Mouse (Mus musculus) liver, embryonic 16.5 days (tissue): ENCODE measurements around the gene Adamtsl1. TPM values are rescaled to one million over a fixed set of nuclear protein-coding genes. Genes with fewer than 3 reads are reported as not detected.

Source experiments
- ATAC-seq: fragments of 200-750 bp; cut with Nextera tagmentation; 2 replicates; pipeline ENCODE4 v1.8.0; 2017; ENCODE audit warnings: low read depth, mild to moderate bottlenecking, moderate number of reproducible peaks, moderate library complexity
- H3K27ac ChIP-seq: fragments of 300-500 bp; sonication (generic); 2 replicates; pipeline ENCODE4 v1.5.1; 2014; ENCODE audit warnings: mild to moderate bottlenecking, low read length
- H3K27me3 ChIP-seq: fragments of 300-500 bp; sonication (generic); 2 replicates; pipeline ENCODE4 v1.6.1; 2014; ENCODE audit warnings: low read depth, low read length, mixed read lengths; ENCODE audit not compliant: control insufficient read depth, insufficient read depth
- H3K36me3 ChIP-seq: fragments of 300-500 bp; sonication (generic); 2 replicates; pipeline ENCODE4 v1.6.1; 2014; ENCODE audit warnings: mild to moderate bottlenecking; ENCODE audit not compliant: control insufficient read depth, insufficient read depth
- H3K4me1 ChIP-seq: fragments of 300-500 bp; sonication (generic); 2 replicates; pipeline ENCODE4 v1.6.1; 2014; ENCODE audit warnings: low read depth, low read length, mixed read lengths; ENCODE audit not compliant: control insufficient read depth
- H3K4me2 ChIP-seq: fragments of 300-500 bp; sonication (generic); 2 replicates; pipeline ENCODE4 v1.6.1; 2014; ENCODE audit warnings: low read depth, low read length, mixed read lengths
- H3K4me3 ChIP-seq: fragments of 300-500 bp; sonication (generic); 2 replicates; pipeline ENCODE4 v1.5.1; 2014; ENCODE audit warnings: low read depth, mild to moderate bottlenecking, low read length
- H3K9ac ChIP-seq: fragments of 300-500 bp; sonication (generic); 2 replicates; pipeline ENCODE4 v1.6.1; 2014; ENCODE audit warnings: low read depth, low read length
- H3K9me3 ChIP-seq: fragments of 300-500 bp; sonication (generic); replicated peaks from 2 replicates; pipeline ENCODE4 v1.6.1; 2016; ENCODE audit warnings: low read length; ENCODE audit not compliant: control insufficient read depth
- WGBS: fragments of 180-500 bp; shearing (Covaris S2); extraction: QIAGEN DNeasy Blood & Tissue Kit; methylation state at CpG from one replicate; pipeline ENCODE4 v1.1.7; 2014; ENCODE audit not compliant: insufficient replicate concordance; 5-methylcytosine and 5-hydroxymethylcytosine counted together
- polyA plus RNA-seq: library from polyadenylated mRNA; unstranded; fragments of >200 nt; fragmentation: Nextera tagmentation; extraction: Ambion mirVana; gene quantifications from 2 replicates; pipeline ENCODE4 v1.2.1, GENCODE M21; 2015

Adamtsl1 gene
- 0.23 and 0.67 TPM in 2 replicates for polyA plus RNA-seq

- Histone ChIP-seq H3K9me3 (no peaks in the 10 kb centered on the region), H3K4me3 (peak within 1 kb of the TSS; percentile 36), H3K27ac (no peak within 1 kb of the TSS), H3K36me3 (no peaks in the 10 kb centered on the region), H3K9ac (no peak within 1 kb of the TSS), H3K4me2 (peak within 1 kb of the TSS; percentile 58), H3K27me3 (peaks cover 3% of the 10 kb centered on the region; the same call in 1 of the 2 replicates), H3K4me1 (no peaks in the 10 kb centered on the region)
- WGBS: 5% methylated on average over 9 of the region's 9 CpGs
- ATAC-seq: no peak
Measured at GRCm38 (mm10) chr4:85513792-85514191, at the start of gene Adamtsl1. Gene Adamtsl1, plus strand, starts transcription at chr4:85514172.

- no peaks in the 10 kb centered on the region for H3K4me1 ChIP-seq
- H3K36me3 ChIP-seq: no peaks in the 10 kb centered on the region
- no peaks in the 10 kb centered on the region for H3K27me3 ChIP-seq
- H3K9me3 ChIP-seq: no peaks in the 10 kb centered on the region
- H3K27ac ChIP-seq: no peak overlapping the region
- H3K4me2 ChIP-seq: no peak overlapping the region
- H3K9ac ChIP-seq: no peak overlapping the region
- H3K4me3 ChIP-seq: no peak overlapping the region
- WGBS: 80% methylated on average over 6 of the region's 6 CpGs
- ATAC-seq: no peak
Measured at GRCm38 (mm10) chr4:85483586-85483985, 30.4 kb upstream of the Adamtsl1 start.

GRCm38 (mm10) chr4:85486316-85486946 lies 27.5 kb upstream of the Adamtsl1 start:
- Histone ChIP-seq H3K36me3 (no peaks in the 10 kb centered on the region), H3K9ac (no peak overlapping the region), H3K27ac (no peak overlapping the region), H3K9me3 (no peaks in the 10 kb centered on the region), H3K4me2 (no peak overlapping the region), H3K4me3 (no peak overlapping the region), H3K27me3 (no peaks in the 10 kb centered on the region), H3K4me1 (no peaks in the 10 kb centered on the region)
- WGBS: 67% methylated on average over 10 of the region's 10 CpGs
- ATAC-seq: no peak

- H3K27me3 ChIP-seq: no peaks in the 10 kb centered on the region
- no peaks in the 10 kb centered on the region for H3K4me1 ChIP-seq
- no peak overlapping the region for H3K9ac ChIP-seq
- WGBS: 50% methylated on average over 3 of the region's 3 CpGs
- H3K36me3 ChIP-seq: no peaks in the 10 kb centered on the region
- ATAC-seq: no peak
- no peak overlapping the region for H3K4me2 ChIP-seq
- H3K27ac ChIP-seq: no peak overlapping the region
- H3K4me3 ChIP-seq: no peak overlapping the region
- H3K9me3 ChIP-seq: no peaks in the 10 kb centered on the region
Measured at GRCm38 (mm10) chr4:85505718-85506117, 8.3 kb upstream of the Adamtsl1 start.

- no peaks in the 10 kb centered on the region for H3K36me3 ChIP-seq
- H3K27me3 ChIP-seq: no peaks in the 10 kb centered on the region
- no peaks in the 10 kb centered on the region for H3K4me1 ChIP-seq
- WGBS: 48% methylated on average over 2 of the region's 2 CpGs
- no peak for ATAC-seq
- no peak overlapping the region for H3K4me2 ChIP-seq
- H3K9me3 ChIP-seq: no peaks in the 10 kb centered on the region
- no peak overlapping the region for H3K9ac ChIP-seq
- no peak overlapping the region for H3K27ac ChIP-seq
- H3K4me3 ChIP-seq: no peak overlapping the region
Measured at GRCm38 (mm10) chr4:85506976-85507375, 7.0 kb upstream of the Adamtsl1 start.

- no peak for ATAC-seq
- H3K9me3 ChIP-seq: no peaks in the 10 kb centered on the region
- 69% methylated on average over 5 of the region's 5 CpGs for WGBS
Measured at GRCm38 (mm10) chr4:85507491-85507890, 6.5 kb upstream of the Adamtsl1 start.

GRCm38 (mm10) chr4:85513288-85513687 lies 684 bp upstream of the Adamtsl1 start:
- H3K9ac ChIP-seq: no peak overlapping the region
- 35% methylated on average over 7 of the region's 7 CpGs for WGBS
- H3K4me1 ChIP-seq: no peaks in the 10 kb centered on the region
- no peak overlapping the region for H3K27ac ChIP-seq
- H3K9me3 ChIP-seq: no peaks in the 10 kb centered on the region
- ATAC-seq: no peak
- no peak overlapping the region for H3K4me2 ChIP-seq
- no peaks in the 10 kb centered on the region for H3K36me3 ChIP-seq
- no peak overlapping the region for H3K4me3 ChIP-seq
- H3K27me3 ChIP-seq: peaks cover 3% of the 10 kb centered on the region; the same call in 1 of the 2 replicates

More at GRCm38 (mm10) chr4:85507491-85507890, 6.5 kb upstream of the Adamtsl1 start:
- no peak overlapping the region for H3K9ac ChIP-seq
- no peak overlapping the region for H3K4me2 ChIP-seq
- H3K4me1 ChIP-seq: no peaks in the 10 kb centered on the region
- H3K27me3 ChIP-seq: no peaks in the 10 kb centered on the region
- H3K4me3 ChIP-seq: no peak overlapping the region
- no peaks in the 10 kb centered on the region for H3K36me3 ChIP-seq
- H3K27ac ChIP-seq: no peak overlapping the region

- H3K4me3 ChIP-seq: peak overlapping the region; percentile 36
- no peak overlapping the region for H3K9ac ChIP-seq
- no peaks in the 10 kb centered on the region for H3K9me3 ChIP-seq
- peak; percentile 58 for ATAC-seq
- H3K27ac ChIP-seq: no peak overlapping the region
- no peaks in the 10 kb centered on the region for H3K36me3 ChIP-seq
- 2% methylated on average over 33 of the region's 33 CpGs for WGBS
- H3K4me1 ChIP-seq: no peaks in the 10 kb centered on the region
- H3K27me3 ChIP-seq: peaks cover 3% of the 10 kb centered on the region; the same call in 1 of the 2 replicates
- peak overlapping the region; percentile 58 for H3K4me2 ChIP-seq
Measured at GRCm38 (mm10) chr4:85514205-85514681, 271 bp downstream of the Adamtsl1 start.

GRCm38 (mm10) chr4:85526966-85527566 lies 13.1 kb downstream of the Adamtsl1 start:
- Histone ChIP-seq H3K4me1 (no peaks in the 10 kb centered on the region), H3K36me3 (no peaks in the 10 kb centered on the region), H3K4me3 (no peak overlapping the region), H3K27me3 (no peaks in the 10 kb centered on the region), H3K4me2 (no peak overlapping the region), H3K9ac (no peak overlapping the region), H3K9me3 (no peaks in the 10 kb centered on the region), H3K27ac (no peak overlapping the region)
- no peak for ATAC-seq
- WGBS: 69% methylated on average over 7 of the region's 7 CpGs
